14 mouse cellular contexts compared by ENCODE assay signal in the genomic region with DNA sequence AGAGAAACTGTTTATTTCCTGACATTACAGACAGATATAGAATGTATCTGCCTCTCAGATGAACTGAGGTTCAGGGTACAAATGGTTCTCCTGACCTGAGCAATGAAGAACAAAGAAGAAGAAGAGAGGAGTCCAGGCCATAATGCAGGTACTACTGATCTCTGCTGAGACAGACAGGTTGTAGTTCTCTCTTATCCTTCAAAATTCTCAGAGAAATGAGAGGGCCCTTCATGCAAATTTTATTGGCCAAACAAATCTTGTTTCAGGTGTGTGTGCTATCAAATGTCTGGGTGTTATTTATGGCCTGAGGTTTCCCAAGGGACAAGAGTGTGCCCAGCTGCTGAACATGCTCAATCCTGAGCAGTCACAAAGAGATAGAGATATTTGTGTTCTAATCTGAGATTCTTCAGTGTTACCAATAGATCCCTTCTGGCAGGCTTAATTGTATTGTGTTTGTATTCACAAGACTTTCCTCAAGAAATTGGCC.
"Had no signal": no experiment of that assay in that cellular context is flagged by ENCODE, and none has a peak within 500 bp of the region (broad histone marks: within the 10 kb centered on the region; RNA-seq: fewer than 3 reads in every experiment).

No protein-coding gene starts in this region.

- DNase-seq: kidney, adult 2 months; kidney, postnatal 25 days; layer of hippocampus, adult 9-11 months; liver, embryonic 13.5 days; lung, adult 2 months; midbrain, embryonic 14.5 days; right cerebral cortex, adult 18-20 months; right cerebral cortex, postnatal 14 days; right cerebral cortex, postnatal 4 days; thymus, postnatal 25 days had no signal

- ATAC-seq: intestine, postnatal 0 days had no signal

- H3K27me3 ChIP-seq: liver, embryonic 13.5 days; megakaryocyte, embryonic 14.5 days; neural tube, embryonic 13.5 days; stomach, embryonic 15.5 days had no signal

- H3K36me3 ChIP-seq: liver, embryonic 13.5 days; neural tube, embryonic 13.5 days; stomach, embryonic 15.5 days had no signal
